Mouse (Mus musculus) bone marrow macrophage, adult 2 months (primary cell): ENCODE results near the gene St6galnac5.

Experiments
- CTCF ChIP-seq: IDR thresholded peaks from 2 replicates; pipeline ENCODE4 v1.5.1; 2012; ENCODE audit warnings: low read depth, mild to moderate bottlenecking, low read length, moderate library complexity
- POLR2A ChIP-seq: IDR thresholded peaks from 2 replicates; pipeline ENCODE4 v1.6.1; 2012; ENCODE audit warnings: mild to moderate bottlenecking, low read depth, low read length, borderline replicate concordance

GRCm38 (mm10) chr3:152821202-152821601 lies 160.8 kb downstream of the St6galnac5 start:
- TF ChIP-seq CTCF = no peak
- no peak for TF ChIP-seq POLR2A
